Comparison of ENCODE assay signal across 31 mouse cellular contexts in genomic region chr4:42904523-42904922, GRCm38 (mm10). TPM values are rescaled to one million over a fixed set of nuclear protein-coding genes. Genes with fewer than 3 reads are reported as not detected.
DNase-seq lines count a peak whose midpoint lies in the region; ATAC-seq and TF ChIP-seq lines count a peak whose summit lies in the region.
"Had no signal": no experiment of that assay in that cellular context is flagged by ENCODE, and none has a peak within 500 bp of the region (broad histone marks: within the 10 kb centered on the region; RNA-seq: fewer than 3 reads in every experiment).

No protein-coding gene starts in this region.

- DNase-seq in forebrain, embryonic 10.5 days (ENCODE audit: extremely low spot score, low spot score), result no peak
- peak; percentile 53 to 78 for DNase-seq in layer of hippocampus, adult 18-20 months (ENCODE audit: low spot score in 2 of 2)
- no peak for DNase-seq in layer of hippocampus, adult 9-10 months (ENCODE audit: low spot score)
- DNase-seq in midbrain, embryonic 10.5 days (ENCODE audit: low spot score), result no peak
- DNase-seq in midbrain, postnatal 0 days (ENCODE audit: low spot score), result no peak
- DNase-seq in testis, postnatal 10 days (ENCODE audit: low spot score), result peak; percentile 15
- no peak for DNase-seq in testis, postnatal 14 days (ENCODE audit: low spot score)
- DNase-seq: adrenal gland, adult 8-10 months; adrenal gland, postnatal 36 days; B cell, adult 2 months; cerebellum, adult 11 months; cerebellum, adult 8-10 months; cerebellum, postnatal 14 days; embryo, embryonic 11 days; gastrocnemius, adult 2 months; gastrocnemius, postnatal 25 days; heart, postnatal 4 days had no signal

- H3K27ac ChIP-seq in forebrain, embryonic 10.5 days, result peak overlapping the region; percentile 48; the same call in 1 of the 2 replicates
- H3K27ac ChIP-seq in forebrain, embryonic 15.5 days (replicated peaks), result no peak overlapping the region
- peak overlapping the region; percentile 55; the same call in 1 of the 2 replicates for H3K27ac ChIP-seq in midbrain, embryonic 10.5 days (replicated peaks)
- H3K27ac ChIP-seq in midbrain, postnatal 0 days (ENCODE audit: low read depth, low read length), result no peak overlapping the region
- H3K27ac ChIP-seq: embryonic facial prominence, embryonic 15.5 days; gastrocnemius, adult 2 months; heart, embryonic 13.5 days; hindbrain, embryonic 12.5 days had no signal

- 0 out of 2 replicates have a peak, but pooled peaks cover 6% of the 10 kb centered on the region for H3K27me3 ChIP-seq in forebrain, embryonic 10.5 days (ENCODE audit: poor library complexity, severe bottlenecking)
- no peaks in the 10 kb centered on the region for H3K27me3 ChIP-seq in forebrain, embryonic 15.5 days
- no peaks in the 10 kb centered on the region for H3K27me3 ChIP-seq in midbrain, embryonic 10.5 days (ENCODE audit: low read depth, poor library complexity, severe bottlenecking)
- H3K27me3 ChIP-seq in midbrain, postnatal 0 days (ENCODE audit: insufficient read depth, low read length), result no peaks in the 10 kb centered on the region
- H3K27me3 ChIP-seq: embryonic facial prominence, embryonic 15.5 days; hindbrain, embryonic 12.5 days had no signal

- no peak overlapping the region for H3K4me3 ChIP-seq in forebrain, embryonic 10.5 days
- H3K4me3 ChIP-seq in forebrain, embryonic 15.5 days, result no peak overlapping the region
- H3K4me3 ChIP-seq in midbrain, embryonic 10.5 days, result no peak overlapping the region
- H3K4me3 ChIP-seq in midbrain, postnatal 0 days (ENCODE audit: low read depth, low read length), result no peak overlapping the region
- H3K4me3 ChIP-seq: embryonic facial prominence, embryonic 15.5 days; erythroblast, embryonic 14.5 days; gastrocnemius, adult 2 months; heart, embryonic 13.5 days; hindbrain, embryonic 12.5 days had no signal

- no peak overlapping the region for H3K9ac ChIP-seq in forebrain, embryonic 15.5 days (replicated peaks)
- H3K9ac ChIP-seq in midbrain, postnatal 0 days (replicated peaks; ENCODE audit: low read length, poor library complexity, severe bottlenecking), result no peak overlapping the region
- H3K9ac ChIP-seq: embryonic facial prominence, embryonic 15.5 days; heart, embryonic 13.5 days; hindbrain, embryonic 12.5 days had no signal

- WGBS in forebrain, embryonic 10.5 days, result 82% methylated on average over 3 of the region's 3 CpGs
- WGBS in forebrain, embryonic 15.5 days, result 65% methylated on average over 3 of the region's 3 CpGs
- 89% methylated on average over 3 of the region's 3 CpGs for WGBS in midbrain, embryonic 10.5 days
- WGBS in midbrain, postnatal 0 days, result 64% methylated on average over 3 of the region's 3 CpGs

- H3K4me2 ChIP-seq in forebrain, embryonic 15.5 days (replicated peaks), result no peak overlapping the region
- no peak overlapping the region for H3K4me2 ChIP-seq in midbrain, postnatal 0 days (ENCODE audit: low read depth, low read length, poor library complexity, severe bottlenecking)
- H3K4me2 ChIP-seq: embryonic facial prominence, embryonic 15.5 days; heart, embryonic 13.5 days; hindbrain, embryonic 12.5 days had no signal

- H3K4me1 ChIP-seq in forebrain, embryonic 10.5 days, result peaks cover 8% of the 10 kb centered on the region
- no peaks in the 10 kb centered on the region for H3K4me1 ChIP-seq in forebrain, embryonic 15.5 days
- peaks cover 6% of the 10 kb centered on the region; the same call in 1 of the 2 replicates for H3K4me1 ChIP-seq in midbrain, embryonic 10.5 days
- no peaks in the 10 kb centered on the region for H3K4me1 ChIP-seq in midbrain, postnatal 0 days (ENCODE audit: insufficient read depth, low read length)
- H3K4me1 ChIP-seq: embryonic facial prominence, embryonic 15.5 days; heart, embryonic 13.5 days; hindbrain, embryonic 12.5 days had no signal

- no peaks in the 10 kb centered on the region for H3K36me3 ChIP-seq in forebrain, embryonic 10.5 days (replicated peaks)
- no peaks in the 10 kb centered on the region for H3K36me3 ChIP-seq in forebrain, embryonic 15.5 days
- H3K36me3 ChIP-seq in midbrain, embryonic 10.5 days, result no peaks in the 10 kb centered on the region
- no peaks in the 10 kb centered on the region for H3K36me3 ChIP-seq in midbrain, postnatal 0 days (ENCODE audit: insufficient read depth, low read length)
- H3K36me3 ChIP-seq: embryonic facial prominence, embryonic 15.5 days; G1E; heart, embryonic 13.5 days; hindbrain, embryonic 12.5 days had no signal

- TF ChIP-seq CTCF in midbrain, postnatal 0 days (IDR thresholded peaks at IDR 0.05), result no peak

- no peak for ATAC-seq in forebrain, embryonic 15.5 days (replicated peaks)
- no peak for ATAC-seq in midbrain, postnatal 0 days (ENCODE audit: low FRiP score)
- ATAC-seq: CD4-positive, CD25-positive, alpha-beta regulatory T cell, adult 4 months; forebrain, embryonic 16.5 days had no signal

- H3K9me3 ChIP-seq in forebrain, embryonic 10.5 days, result no peaks in the 10 kb centered on the region
- H3K9me3 ChIP-seq in forebrain, embryonic 15.5 days, result no peaks in the 10 kb centered on the region
- H3K9me3 ChIP-seq in midbrain, embryonic 10.5 days (replicated peaks), result no peaks in the 10 kb centered on the region
- H3K9me3 ChIP-seq in midbrain, postnatal 0 days (ENCODE audit: low read length), result no peaks in the 10 kb centered on the region
- H3K9me3 ChIP-seq: embryonic facial prominence, embryonic 15.5 days; G1E; heart, embryonic 13.5 days; hindbrain, embryonic 12.5 days had no signal

RNA-seq across cellular contexts. Expression of gene Phf24, which starts 11.9 kb away (rescaled TPM):
- polyA plus RNA-seq in forebrain, embryonic 10.5 days (2016; fragmentation: Nextera tagmentation; extraction: Ambion mirVana), result 0.33 and 0.51 TPM in 2 replicates
- 20.5 and 22.2 TPM in 2 replicates for polyA plus RNA-seq in forebrain, embryonic 15.5 days (2015; fragmentation: Nextera tagmentation; extraction: Ambion mirVana)
- total RNA-seq in layer of hippocampus, adult 18-20 months (2021), result 100 to 1,000 TPM; 162 to 167 TPM
- polyA plus RNA-seq in midbrain, embryonic 10.5 days (2016; fragmentation: Nextera tagmentation; extraction: Ambion mirVana), result 1.6 and 2.1 TPM in 2 replicates
- 130 and 148 TPM in 2 replicates for total RNA-seq in midbrain, postnatal 0 days (2014; rRNA removed)
- polyA plus RNA-seq in midbrain, postnatal 0 days (2015; fragmentation: Nextera tagmentation; extraction: Ambion mirVana), result 44.4 and 45.0 TPM in 2 replicates
- polyA plus RNA-seq: erythroblast, embryonic 14.5 days had no signal

RNA-seq across cellular contexts. Expression of gene Fam205c, which starts 30.5 kb away (rescaled TPM):
- 0.18 and 0.53 TPM in 2 replicates for polyA plus RNA-seq in forebrain, embryonic 10.5 days (2016; fragmentation: Nextera tagmentation; extraction: Ambion mirVana)
- 1.6 and 1.8 TPM in 2 replicates for polyA plus RNA-seq in forebrain, embryonic 15.5 days (2015; fragmentation: Nextera tagmentation; extraction: Ambion mirVana)
- under 1 TPM; 0.30 to 0.52 TPM for total RNA-seq in layer of hippocampus, adult 18-20 months (2021)
- 0.60 and 0.98 TPM in 2 replicates for polyA plus RNA-seq in midbrain, embryonic 10.5 days (2016; fragmentation: Nextera tagmentation; extraction: Ambion mirVana)
- not detected in 2 replicates for total RNA-seq in midbrain, postnatal 0 days (2014; rRNA removed)
- polyA plus RNA-seq in midbrain, postnatal 0 days (2015; fragmentation: Nextera tagmentation; extraction: Ambion mirVana), result 2.1 and 4.4 TPM in 2 replicates
- total RNA-seq: adrenal gland, adult 8-10 months; adrenal gland, postnatal 36 days; common myeloid progenitor, adult 5-6 weeks; granulocyte monocyte progenitor cell, adult 5-6 weeks had no signal
- polyA plus RNA-seq: brain, embryonic 14.5 days; CD4-positive, CD25-positive, alpha-beta regulatory T cell, adult 4 months; embryonic facial prominence, embryonic 11.5 days; erythroblast, embryonic 14.5 days had no signal

RNA-seq across cellular contexts. Expression of gene Dnajb5, which starts 45.1 kb away (rescaled TPM):
- polyA plus RNA-seq in forebrain, embryonic 10.5 days (2016; fragmentation: Nextera tagmentation; extraction: Ambion mirVana), result 11.5 and 16.2 TPM in 2 replicates
- 49.3 and 55.1 TPM in 2 replicates for polyA plus RNA-seq in forebrain, embryonic 15.5 days (2015; fragmentation: Nextera tagmentation; extraction: Ambion mirVana)
- 100 to 1,000 TPM; 197 to 234 TPM for total RNA-seq in layer of hippocampus, adult 18-20 months (2021)
- polyA plus RNA-seq in midbrain, embryonic 10.5 days (2016; fragmentation: Nextera tagmentation; extraction: Ambion mirVana), result 14.9 and 22.6 TPM in 2 replicates
- 75.6 and 109 TPM in 2 replicates for total RNA-seq in midbrain, postnatal 0 days (2014; rRNA removed)
- polyA plus RNA-seq in midbrain, postnatal 0 days (2015; fragmentation: Nextera tagmentation; extraction: Ambion mirVana), result 37.9 and 41.4 TPM in 2 replicates
- polyA plus RNA-seq: erythroblast, embryonic 14.5 days had no signal

RNA-seq across cellular contexts. Expression of gene Gm12394, which starts 48.0 kb away (rescaled TPM):
- polyA plus RNA-seq in forebrain, embryonic 10.5 days (2016; fragmentation: Nextera tagmentation; extraction: Ambion mirVana), result 0.27 and 0.37 TPM in 2 replicates
- polyA plus RNA-seq in forebrain, embryonic 15.5 days (2015; fragmentation: Nextera tagmentation; extraction: Ambion mirVana), result 0.41 and 0.51 TPM in 2 replicates
- 1 to 10 TPM in 1 of 2 experiments, under 1 TPM in 1; 0.68 to 1.0 TPM for total RNA-seq in layer of hippocampus, adult 18-20 months (2021)
- polyA plus RNA-seq in midbrain, embryonic 10.5 days (2016; fragmentation: Nextera tagmentation; extraction: Ambion mirVana), result 0.38 and 0.73 TPM in 2 replicates
- total RNA-seq in midbrain, postnatal 0 days (2014; rRNA removed), result 0.09 and 0.16 TPM in 2 replicates
- polyA plus RNA-seq in midbrain, postnatal 0 days (2015; fragmentation: Nextera tagmentation; extraction: Ambion mirVana), result 0.21 and 0.71 TPM in 2 replicates
- total RNA-seq: common myeloid progenitor, adult 5-6 weeks; gastrocnemius, adult 2 months; gastrocnemius, postnatal 25 days; granulocyte monocyte progenitor cell, adult 5-6 weeks; heart, adult 8-10 months; heart, postnatal 4 days had no signal
- polyA plus RNA-seq: CD4-positive, CD25-positive, alpha-beta regulatory T cell, adult 4 months; erythroblast, embryonic 14.5 days; G1E had no signal

RNA-seq across cellular contexts. Expression of gene Fam205a1, which starts 50.8 kb away (rescaled TPM):
- polyA plus RNA-seq in forebrain, embryonic 10.5 days (2016; fragmentation: Nextera tagmentation; extraction: Ambion mirVana), result 0.07 TPM in 1 of 2 replicates, not detected in the other
- polyA plus RNA-seq in forebrain, embryonic 15.5 days (2015; fragmentation: Nextera tagmentation; extraction: Ambion mirVana), result 0.05 TPM in 1 of 2 replicates, not detected in the other
- total RNA-seq in layer of hippocampus, adult 18-20 months (2021), result under 1 TPM in 1 of 2 experiments, not detected in 1; 0.10 TPM
- polyA plus RNA-seq in midbrain, embryonic 10.5 days (2016; fragmentation: Nextera tagmentation; extraction: Ambion mirVana), result not detected in 2 replicates
- not detected in 2 replicates for total RNA-seq in midbrain, postnatal 0 days (2014; rRNA removed)
- polyA plus RNA-seq in midbrain, postnatal 0 days (2015; fragmentation: Nextera tagmentation; extraction: Ambion mirVana), result not detected in 2 replicates
- total RNA-seq: adrenal gland, adult 8-10 months; adrenal gland, postnatal 36 days; common myeloid progenitor, adult 5-6 weeks; gastrocnemius, adult 2 months; gastrocnemius, postnatal 25 days; granulocyte monocyte progenitor cell, adult 5-6 weeks; heart, adult 8-10 months; heart, postnatal 4 days had no signal
- polyA plus RNA-seq: brain, embryonic 14.5 days; CD4-positive, CD25-positive, alpha-beta regulatory T cell, adult 4 months; embryonic facial prominence, embryonic 11.5 days; embryonic facial prominence, embryonic 15.5 days; erythroblast, embryonic 14.5 days; heart, postnatal 0 days had no signal

Comparison
In these comparisons a context has a peak if more than half of its experiments do, and no peak if none do; other contexts are left out.
1. DNase-seq: peak in layer of hippocampus, adult 18-20 months (2 of 2) and testis, postnatal 10 days (single experiment); none in forebrain, embryonic 10.5 days (single experiment), layer of hippocampus, adult 9-10 months (single experiment), midbrain, embryonic 10.5 days (single experiment), midbrain, postnatal 0 days (single experiment) and testis, postnatal 14 days (single experiment).
2. H3K27ac ChIP-seq: peak in forebrain, embryonic 10.5 days (single experiment) and midbrain, embryonic 10.5 days (single experiment); none in forebrain, embryonic 15.5 days (single experiment) and midbrain, postnatal 0 days (single experiment).